Mouse (Mus musculus) layer of hippocampus, adult 8-10 months (tissue): ENCODE data around the gene Vmn1r90. TPM values are rescaled to one million over a fixed set of nuclear protein-coding genes. Genes with fewer than 3 reads are reported as not detected.
"Not testable (repeated sequence)": the region's sequence is repeated elsewhere in the genome, so short reads cannot be mapped to it uniquely, and the experiment has no call there.

Experiments
- DNase-seq, 2 experiments: peaks; one replicate each; pipeline ENCODE4 v3.0.0; 2022; ENCODE audit warnings: low spot score in 2 of 2
- total RNA-seq, 4 experiments: library from RNA; stranded (reverse); gene quantifications; 2 replicates each; pipeline ENCODE4 v1.2.4; 2022

The Vmn1r90 gene
- under 1 TPM in 3 of 4 experiments, not detected in 1; 0.14 to 0.31 (median 0.23) TPM for total RNA-seq

DNA sequence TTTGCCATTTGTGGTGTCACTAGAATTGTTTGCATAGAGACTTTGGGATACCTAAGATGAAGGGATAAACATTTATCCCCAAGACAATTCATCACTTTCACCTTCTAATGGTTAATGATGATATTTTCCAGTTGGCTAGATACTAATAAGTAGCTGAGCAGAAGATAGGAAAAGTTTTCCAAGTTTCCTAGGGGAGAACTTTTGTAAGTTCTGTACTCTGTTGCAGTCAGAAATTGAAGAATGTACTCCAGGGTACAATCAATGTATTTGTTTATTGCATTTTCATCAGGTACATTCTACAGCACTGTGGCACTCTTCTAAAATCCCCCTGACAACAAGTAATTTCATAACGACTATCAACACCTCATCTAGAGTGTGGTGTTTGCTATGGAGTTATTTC is at the start of gene Vmn1r90:
TSS of gene Vmn1r90 (minus strand) at position 101 of the 400 bp plus-strand sequence.
- no peak for DNase-seq

GRCm38 (mm10) chr7:14593009-14593408 is 29.7 kb upstream of the Vmn1r90 start:
- not testable (repeated sequence) for DNase-seq

DNA sequence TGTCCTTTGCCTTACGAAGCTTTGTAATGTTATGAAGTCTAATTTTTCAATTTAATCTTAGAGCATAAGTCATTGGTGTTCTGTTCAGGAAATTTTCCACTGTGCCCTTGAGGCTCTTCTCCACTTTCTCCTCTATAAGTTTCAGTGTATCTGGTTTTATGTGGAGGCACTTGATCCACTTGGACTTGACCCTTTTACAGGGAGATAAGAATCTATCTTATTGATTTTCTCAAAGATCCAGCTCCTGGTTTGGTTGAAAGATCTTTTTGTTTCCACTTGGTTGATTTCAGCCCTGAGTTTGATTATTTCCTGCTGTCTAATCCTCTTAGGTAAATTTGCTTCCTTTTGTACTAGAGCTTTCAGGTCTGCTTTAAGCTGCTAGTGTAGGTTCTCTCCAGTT is 11.0 kb downstream of the Vmn1r90 start:
- no peak for DNase-seq

DNA sequence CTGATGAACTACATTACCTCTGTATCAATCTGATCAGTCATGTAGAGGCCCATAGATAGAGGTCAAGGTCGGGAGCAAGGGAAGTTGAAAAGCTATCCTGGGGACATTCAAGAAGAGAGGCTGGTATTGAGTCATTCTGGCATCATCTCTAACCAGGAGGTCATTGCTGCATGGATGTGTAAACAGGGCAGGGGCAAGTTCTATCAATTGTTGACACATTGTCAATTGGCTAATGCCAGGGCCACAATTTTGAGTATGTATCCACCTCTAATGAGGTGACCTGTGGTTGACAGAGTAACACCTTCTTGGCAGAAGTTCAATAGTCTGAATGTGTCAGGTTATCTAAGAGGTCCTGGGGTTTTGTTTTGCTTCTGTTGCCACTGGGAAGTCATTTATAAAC is 38.0 kb downstream of the Vmn1r90 start:
- no peak for DNase-seq

DNA sequence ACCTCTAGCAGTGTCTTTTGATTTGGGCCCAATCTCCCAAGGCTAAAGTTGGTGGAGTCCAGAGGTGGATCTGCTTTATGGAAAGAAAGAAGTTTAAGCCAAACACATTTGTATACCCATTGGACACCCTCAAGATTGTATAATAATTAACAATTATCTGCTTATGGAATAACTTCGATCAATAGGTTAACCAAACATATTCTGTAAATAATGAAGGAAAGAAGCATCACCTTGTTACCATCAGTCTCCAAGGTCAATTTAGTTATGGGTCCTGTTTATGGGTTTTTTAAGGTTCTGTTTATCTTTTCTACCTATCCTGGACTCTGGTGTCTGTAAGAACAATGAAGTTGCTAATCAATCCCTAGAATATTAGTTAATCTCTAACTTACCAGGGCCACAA is 40.7 kb downstream of the Vmn1r90 start:
- DNase-seq = no peak

DNA sequence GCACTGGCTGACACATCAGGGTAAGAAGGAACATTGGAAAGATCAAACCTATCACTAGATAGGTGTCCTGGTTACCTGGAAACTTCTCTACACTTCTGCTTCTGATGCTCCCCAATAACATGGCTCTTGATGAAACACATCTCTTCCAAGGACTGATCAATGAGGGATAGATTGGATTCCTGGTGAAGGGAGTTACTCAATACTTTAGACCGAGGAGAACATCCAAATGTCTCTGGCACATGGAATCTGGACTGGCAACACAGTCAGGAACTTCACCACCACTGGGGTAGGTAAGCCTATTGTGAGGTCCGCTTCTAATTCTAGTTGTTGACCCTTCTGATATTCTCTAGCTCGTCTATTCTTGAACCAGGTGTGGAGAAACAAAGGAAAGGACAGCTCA is 45.0 kb downstream of the Vmn1r90 start:
- DNase-seq = no peak

Other genes with a start within 250 kb of the Vmn1r90 start
- gene Obox8, start 229.9 kb downstream of the Vmn1r90 start, total RNA-seq = not detected
- not detected for gene Sult2a8, start 116.7 kb downstream of the Vmn1r90 start, total RNA-seq
- not detected for gene Sult2a7, start 69.3 kb downstream of the Vmn1r90 start, total RNA-seq
- not detected for gene Obox7, start 96.0 kb upstream of the Vmn1r90 start, total RNA-seq